Mouse (Mus musculus) hindbrain, embryonic 15.5 days (tissue): ENCODE results near the gene Fbxl3. TPM values are rescaled to one million over a fixed set of nuclear protein-coding genes. Genes with fewer than 3 reads are reported as not detected.
A peak's percentile ranks its signal among the peaks of the same experiment; 100 is the strongest.

Source experiments
- ATAC-seq: fragments of 200-750 bp; cut with Nextera tagmentation; 2 replicates; pipeline ENCODE4 v1.8.0; 2017; ENCODE audit warnings: low read depth, moderate number of reproducible peaks, moderate TSS enrichment; ENCODE audit not compliant: low FRiP score
- H3K27ac ChIP-seq: fragments of 300-500 bp; sonication (generic); replicated peaks from 2 replicates; pipeline ENCODE4 v1.5.1; 2015; ENCODE audit warnings: mild to moderate bottlenecking, inconsistent platforms
- H3K27me3 ChIP-seq: fragments of 300-500 bp; sonication (generic); 2 replicates; pipeline ENCODE4 v1.6.1; 2015; ENCODE audit warnings: control low read depth, inconsistent platforms
- H3K36me3 ChIP-seq: fragments of 300-500 bp; sonication (generic); 2 replicates; pipeline ENCODE4 v1.6.1; 2015; ENCODE audit warnings: control low read depth, inconsistent platforms
- H3K4me1 ChIP-seq: fragments of 300-500 bp; sonication (generic); replicated peaks from 2 replicates; pipeline ENCODE4 v1.6.1; 2015; ENCODE audit warnings: control low read depth, inconsistent platforms
- H3K4me2 ChIP-seq: fragments of 300-500 bp; sonication (generic); 2 replicates; pipeline ENCODE4 v1.6.1; 2015; ENCODE audit warnings: moderate library complexity, mild to moderate bottlenecking, inconsistent platforms
- H3K4me3 ChIP-seq: fragments of 300-500 bp; sonication (generic); 2 replicates; pipeline ENCODE4 v1.5.1; 2015; ENCODE audit warnings: mild to moderate bottlenecking, inconsistent platforms
- H3K9ac ChIP-seq: fragments of 300-500 bp; sonication (generic); 2 replicates; pipeline ENCODE4 v1.6.1; 2015; ENCODE audit warnings: inconsistent platforms
- H3K9me3 ChIP-seq: fragments of 300-500 bp; sonication (generic); 2 replicates; pipeline ENCODE4 v1.6.1; 2016; ENCODE audit warnings: control low read depth, inconsistent platforms
- WGBS: fragments of 180-500 bp; shearing (Covaris S2); methylation state at CpG from one replicate; pipeline ENCODE4 v1.1.7; 2015; 5-methylcytosine and 5-hydroxymethylcytosine counted together
- polyA plus RNA-seq: library from polyadenylated mRNA; unstranded; fragments of >200 nt; fragmentation: Nextera tagmentation; extraction: Ambion mirVana; gene quantifications from 2 replicates; pipeline ENCODE4 v1.2.1, GENCODE M21; 2015

The Fbxl3 gene
- polyA plus RNA-seq, result 21.5 and 23.0 TPM in 2 replicates

GRCm38 (mm10) chr14:103099238-103099933 is at the start of gene Fbxl3:
Gene Fbxl3, minus strand, starts transcription at chr14:103099566.
- peak within 1 kb of the TSS; percentile 54 for H3K4me2 ChIP-seq
- H3K4me3 ChIP-seq, result peak within 1 kb of the TSS; percentile 73
- H3K4me1 ChIP-seq, result peaks cover 28% of the 10 kb centered on the region
- H3K27me3 ChIP-seq, result no peaks in the 10 kb centered on the region
- ATAC-seq, result peak; percentile 89
- WGBS, result under 1% methylated on average over 88 of the region's 88 CpGs
- H3K36me3 ChIP-seq, result peaks cover 5% of the 10 kb centered on the region; the same call in 1 of the 2 replicates
- H3K9ac ChIP-seq, result peak within 1 kb of the TSS; percentile 80
- no peaks in the 10 kb centered on the region for H3K9me3 ChIP-seq
- H3K27ac ChIP-seq, result peak within 1 kb of the TSS; percentile 95

GRCm38 (mm10) chr14:103131991-103132390 is 32.6 kb upstream of the Fbxl3 start:
- H3K4me1 ChIP-seq, result no peaks in the 10 kb centered on the region
- 80% methylated on average over 2 of the region's 2 CpGs for WGBS
- H3K36me3 ChIP-seq, result peaks cover 63% of the 10 kb centered on the region
- no peak overlapping the region for H3K4me3 ChIP-seq
- ATAC-seq, result no peak
- no peak overlapping the region for H3K27ac ChIP-seq
- H3K4me2 ChIP-seq, result no peak overlapping the region
- no peak overlapping the region for H3K9ac ChIP-seq
- no peaks in the 10 kb centered on the region for H3K9me3 ChIP-seq
- H3K27me3 ChIP-seq, result no peaks in the 10 kb centered on the region

GRCm38 (mm10) chr14:103125756-103126155 is 26.4 kb upstream of the Fbxl3 start:
- Histone ChIP-seq H3K27me3 (no peaks in the 10 kb centered on the region), H3K9ac (no peak overlapping the region), H3K4me3 (no peak overlapping the region), H3K9me3 (no peaks in the 10 kb centered on the region), H3K4me2 (no peak overlapping the region), H3K27ac (no peak overlapping the region), H3K4me1 (no peaks in the 10 kb centered on the region), H3K36me3 (peaks cover 75% of the 10 kb centered on the region)
- 92% methylated on average over 6 of the region's 6 CpGs for WGBS
- ATAC-seq, result no peak

- Histone ChIP-seq H3K4me3 (no peak overlapping the region), H3K27ac (no peak overlapping the region), H3K9me3 (no peaks in the 10 kb centered on the region), H3K9ac (no peak overlapping the region), H3K36me3 (peaks cover 71% of the 10 kb centered on the region), H3K4me1 (no peaks in the 10 kb centered on the region), H3K4me2 (no peak overlapping the region), H3K27me3 (no peaks in the 10 kb centered on the region)
- 95% methylated on average over 3 of the region's 3 CpGs for WGBS
- ATAC-seq, result no peak
Measured at GRCm38 (mm10) chr14:103114994-103115670, 15.8 kb upstream of the Fbxl3 start.

- H3K4me3 ChIP-seq, result no peak overlapping the region
- WGBS, result 93% methylated on average over 3 of the region's 3 CpGs
- no peak overlapping the region for H3K4me2 ChIP-seq
- H3K36me3 ChIP-seq, result peaks cover 53% of the 10 kb centered on the region
- ATAC-seq, result no peak
- no peaks in the 10 kb centered on the region for H3K9me3 ChIP-seq
- no peak overlapping the region for H3K9ac ChIP-seq
- H3K27ac ChIP-seq, result no peak overlapping the region
- no peaks in the 10 kb centered on the region for H3K4me1 ChIP-seq
- no peaks in the 10 kb centered on the region for H3K27me3 ChIP-seq
Measured at GRCm38 (mm10) chr14:103112606-103113363, 13.4 kb upstream of the Fbxl3 start.

GRCm38 (mm10) chr14:103109971-103110370 is 10.6 kb upstream of the Fbxl3 start:
- Histone ChIP-seq H3K4me2 (no peak overlapping the region), H3K36me3 (peaks cover 25% of the 10 kb centered on the region), H3K9ac (no peak overlapping the region), H3K9me3 (no peaks in the 10 kb centered on the region), H3K27me3 (no peaks in the 10 kb centered on the region), H3K4me1 (no peaks in the 10 kb centered on the region), H3K27ac (no peak overlapping the region), H3K4me3 (no peak overlapping the region)
- 88% methylated on average over 4 of the region's 4 CpGs for WGBS
- no peak for ATAC-seq

GRCm38 (mm10) chr14:103106301-103106700 is 6.9 kb upstream of the Fbxl3 start:
- Histone ChIP-seq H3K27me3 (no peaks in the 10 kb centered on the region), H3K4me2 (no peak overlapping the region), H3K36me3 (no peaks in the 10 kb centered on the region), H3K27ac (no peak overlapping the region), H3K4me1 (no peaks in the 10 kb centered on the region), H3K9me3 (no peaks in the 10 kb centered on the region), H3K4me3 (no peak overlapping the region), H3K9ac (no peak overlapping the region)
- no peak for ATAC-seq
- WGBS, result 100% methylated on average over 2 of the region's 2 CpGs

- no peaks in the 10 kb centered on the region for H3K9me3 ChIP-seq
- no peaks in the 10 kb centered on the region for H3K36me3 ChIP-seq
- 78% methylated on average over 10 of the region's 10 CpGs for WGBS
- H3K4me3 ChIP-seq, result no peak overlapping the region
- no peak overlapping the region for H3K4me2 ChIP-seq
- H3K4me1 ChIP-seq, result peaks cover 4% of the 10 kb centered on the region
- no peaks in the 10 kb centered on the region for H3K27me3 ChIP-seq
- no peak for ATAC-seq
- H3K9ac ChIP-seq, result no peak overlapping the region
- no peak overlapping the region for H3K27ac ChIP-seq
Measured at GRCm38 (mm10) chr14:103102731-103103335, 3.5 kb upstream of the Fbxl3 start.

- 63% methylated on average over 6 of the region's 6 CpGs for WGBS
- Histone ChIP-seq H3K9ac (no peak overlapping the region), H3K9me3 (no peaks in the 10 kb centered on the region), H3K36me3 (no peaks in the 10 kb centered on the region), H3K4me1 (peaks cover 8% of the 10 kb centered on the region), H3K4me2 (no peak overlapping the region), H3K27ac (no peak overlapping the region), H3K4me3 (no peak overlapping the region), H3K27me3 (no peaks in the 10 kb centered on the region)
- no peak for ATAC-seq
Measured at GRCm38 (mm10) chr14:103102246-103102645, 2.9 kb upstream of the Fbxl3 start.

- no peaks in the 10 kb centered on the region for H3K27me3 ChIP-seq
- no peak overlapping the region for H3K27ac ChIP-seq
- H3K9me3 ChIP-seq, result no peaks in the 10 kb centered on the region
- 75% methylated on average over 3 of the region's 3 CpGs for WGBS
- no peaks in the 10 kb centered on the region for H3K36me3 ChIP-seq
- no peak overlapping the region for H3K4me2 ChIP-seq
- ATAC-seq, result no peak
- H3K9ac ChIP-seq, result no peak overlapping the region
- H3K4me1 ChIP-seq, result peaks cover 18% of the 10 kb centered on the region
- no peak overlapping the region for H3K4me3 ChIP-seq
Measured at GRCm38 (mm10) chr14:103101171-103101570, 1.8 kb upstream of the Fbxl3 start.

- 86% methylated on average over 13 of the region's 13 CpGs for WGBS
- H3K4me2 ChIP-seq, result peak overlapping the region; percentile 54; the same call in 1 of the 2 replicates
- no peak for ATAC-seq
Measured at GRCm38 (mm10) chr14:103100296-103100695, 930 bp upstream of the Fbxl3 start.

More at GRCm38 (mm10) chr14:103100296-103100695, 930 bp upstream of the Fbxl3 start:
- Histone ChIP-seq H3K36me3 (peaks cover 1% of the 10 kb centered on the region; the same call in 1 of the 2 replicates), H3K9ac (no peak overlapping the region), H3K27ac (no peak overlapping the region), H3K4me3 (no peak overlapping the region), H3K4me1 (peaks cover 24% of the 10 kb centered on the region), H3K9me3 (no peaks in the 10 kb centered on the region), H3K27me3 (no peaks in the 10 kb centered on the region)
